Mouse (Mus musculus) small intestine, adult 2 months (tissue): Measurements from ENCODE around the gene Crhbp.

Experiments
- CTCF ChIP-seq: fragments of 200-500 bp; IDR thresholded peaks from 2 replicates; pipeline ENCODE4 v1.5.1; 2012; ENCODE audit warnings: low read depth, mild to moderate bottlenecking, control low read depth, inconsistent platforms, low read length, moderate library complexity, mixed read lengths; ENCODE audit not compliant: insufficient replicate concordance, insufficient read length; ENCODE audit errors: extremely low read depth
- POLR2A ChIP-seq: fragments of 200-500 bp; IDR thresholded peaks from 2 replicates; pipeline ENCODE4 v1.6.1; 2012; ENCODE audit warnings: low read depth, mild to moderate bottlenecking, control low read depth, inconsistent platforms, low read length, moderate library complexity

DNA sequence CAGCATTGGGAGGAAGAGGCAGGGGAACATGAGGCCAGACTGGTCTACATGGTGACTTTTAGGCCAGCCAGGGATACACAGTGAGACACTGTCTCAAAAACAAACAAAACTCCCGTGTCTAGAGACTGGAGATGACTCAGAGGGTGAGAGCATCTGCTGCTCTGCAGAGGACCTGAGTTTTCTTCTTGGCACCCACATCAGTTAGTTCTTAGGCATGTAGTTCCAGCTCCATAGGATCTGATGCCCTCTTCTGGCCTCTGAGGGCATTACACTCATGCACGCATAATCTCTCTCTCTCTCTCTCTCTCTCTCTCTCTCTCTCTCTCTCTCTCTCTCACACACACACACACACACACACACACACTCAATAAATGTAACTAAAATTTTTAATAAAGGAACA is 26.2 kb upstream of the Crhbp start:
- no peak for TF ChIP-seq CTCF
- no peak for TF ChIP-seq POLR2A
